Mouse (Mus musculus): ENCODE measurements at regions not wholly inside any gene's neighbourhood (a gene's known extent, or its start where the extent isn't known, plus 50 kb on each side); places are given as distances from the start of the nearest gene placed in this dataset.
A peak's percentile ranks its signal among the peaks of the same experiment; 100 is the strongest.

GRCm38 (mm10) chr3:115655020-115655419 lies 59.9 kb downstream of the S1pr1 start:
- no peaks in the 10 kb centered on the region for H3K27me3 ChIP-seq (replicated peaks)
- no peaks in the 10 kb centered on the region for H3K9me3 ChIP-seq (replicated peaks)
- no peak overlapping the region for H3K27ac ChIP-seq (replicated peaks)
- no peaks in the 10 kb centered on the region for H3K4me1 ChIP-seq
- no peaks in the 10 kb centered on the region for H3K36me3 ChIP-seq
- no peak overlapping the region for H3K4me3 ChIP-seq (replicated peaks)
- no peak overlapping the region for H3K9ac ChIP-seq (replicated peaks)
- no peak overlapping the region for H3K4me2 ChIP-seq
- no peak for ATAC-seq (ENCODE audit: low FRiP score)

GRCm38 (mm10) chr3:115652236-115652635 lies 62.6 kb downstream of the S1pr1 start:
- WGBS: 86% methylated on average over 5 of the region's 5 CpGs
- no peaks in the 10 kb centered on the region for H3K27me3 ChIP-seq (replicated peaks)
- H3K4me1 ChIP-seq: no peaks in the 10 kb centered on the region
- no peak overlapping the region for H3K4me2 ChIP-seq
- no peak overlapping the region for H3K4me3 ChIP-seq (replicated peaks)
- no peak for ATAC-seq (ENCODE audit: low FRiP score)
- no peak overlapping the region for H3K27ac ChIP-seq (replicated peaks)
- no peaks in the 10 kb centered on the region for H3K9me3 ChIP-seq (replicated peaks)
- no peak overlapping the region for H3K9ac ChIP-seq (replicated peaks)
- H3K36me3 ChIP-seq: no peaks in the 10 kb centered on the region

- Histone ChIP-seq H3K27me3 (replicated peaks) (no peaks in the 10 kb centered on the region), H3K27ac (replicated peaks) (no peak overlapping the region), H3K4me3 (replicated peaks) (no peak overlapping the region), H3K4me2 (no peak overlapping the region), H3K36me3 (no peaks in the 10 kb centered on the region), H3K4me1 (0 out of 2 replicates have a peak, but pooled peaks cover 2% of the 10 kb centered on the region), H3K9ac (replicated peaks) (no peak overlapping the region), H3K9me3 (replicated peaks) (no peaks in the 10 kb centered on the region)
- no peak for ATAC-seq (ENCODE audit: low FRiP score)
- 73% methylated on average over 3 of the region's 3 CpGs for WGBS
Observed at GRCm38 (mm10) chr3:115649338-115650117, 65.3 kb downstream of the S1pr1 start.

- Histone ChIP-seq H3K27ac (replicated peaks) (no peak overlapping the region), H3K4me3 (replicated peaks) (no peak overlapping the region), H3K27me3 (replicated peaks) (no peaks in the 10 kb centered on the region), H3K36me3 (no peaks in the 10 kb centered on the region), H3K4me1 (peaks cover 5% of the 10 kb centered on the region), H3K9ac (replicated peaks) (no peak overlapping the region), H3K4me2 (no peak overlapping the region), H3K9me3 (replicated peaks) (no peaks in the 10 kb centered on the region)
- WGBS: 60% methylated on average over 7 of the region's 7 CpGs
- no peak for ATAC-seq (ENCODE audit: low FRiP score)
Observed at GRCm38 (mm10) chr3:115646993-115647392, 67.9 kb downstream of the S1pr1 start.

GRCm38 (mm10) chr3:115644307-115644706 lies 70.6 kb downstream of the S1pr1 start:
- H3K36me3 ChIP-seq: no peaks in the 10 kb centered on the region
- no peak overlapping the region for H3K9ac ChIP-seq (replicated peaks)
- H3K4me1 ChIP-seq: peaks cover 11% of the 10 kb centered on the region
- H3K9me3 ChIP-seq (replicated peaks): no peaks in the 10 kb centered on the region
- H3K4me2 ChIP-seq: no peak overlapping the region
- H3K27me3 ChIP-seq (replicated peaks): no peaks in the 10 kb centered on the region
- H3K4me3 ChIP-seq (replicated peaks): no peak overlapping the region
- ATAC-seq (ENCODE audit: low FRiP score): no peak
- no peak overlapping the region for H3K27ac ChIP-seq (replicated peaks)
- 91% methylated on average over 5 of the region's 5 CpGs for WGBS

GRCm38 (mm10) chr3:115642846-115643260 lies 72.0 kb downstream of the S1pr1 start:
- no peaks in the 10 kb centered on the region for H3K36me3 ChIP-seq
- no peaks in the 10 kb centered on the region for H3K9me3 ChIP-seq (replicated peaks)
- no peak overlapping the region; the same call in 1 of the 2 replicates for H3K9ac ChIP-seq (replicated peaks)
- no peaks in the 10 kb centered on the region for H3K27me3 ChIP-seq (replicated peaks)
- H3K4me2 ChIP-seq: peak overlapping the region; percentile 66
- peak overlapping the region; percentile 46 for H3K4me3 ChIP-seq (replicated peaks)
- H3K27ac ChIP-seq (replicated peaks): no peak overlapping the region
- peaks cover 11% of the 10 kb centered on the region for H3K4me1 ChIP-seq
- ATAC-seq (ENCODE audit: low FRiP score): no peak; the same call in 1 of the 2 replicates
- 7% methylated on average over 11 of the region's 11 CpGs for whole genome bisulfite sequencing

GRCm38 (mm10) chr3:115642001-115642845 lies 72.6 kb downstream of the S1pr1 start:
- peak; percentile 86 for ATAC-seq (ENCODE audit: low FRiP score)
- Histone ChIP-seq H3K4me1 (peaks cover 11% of the 10 kb centered on the region), H3K4me2 (peak overlapping the region; percentile 66), H3K36me3 (no peaks in the 10 kb centered on the region), H3K9me3 (replicated peaks) (no peaks in the 10 kb centered on the region), H3K9ac (replicated peaks) (peak overlapping the region; percentile 43), H3K27me3 (replicated peaks) (no peaks in the 10 kb centered on the region), H3K27ac (replicated peaks) (peak overlapping the region; percentile 75), H3K4me3 (replicated peaks) (peak overlapping the region; percentile 46)
- WGBS: 5% methylated on average over 26 of the region's 26 CpGs

- H3K9ac ChIP-seq (replicated peaks): no peak overlapping the region
- no peak overlapping the region; the same call in 1 of the 2 replicates for H3K27ac ChIP-seq (replicated peaks)
- 50% methylated on average over 6 of the region's 6 CpGs for WGBS
- ATAC-seq (ENCODE audit: low FRiP score): no peak
- no peak overlapping the region for H3K4me3 ChIP-seq (replicated peaks)
- no peaks in the 10 kb centered on the region for H3K36me3 ChIP-seq
- H3K27me3 ChIP-seq (replicated peaks): no peaks in the 10 kb centered on the region
- H3K4me1 ChIP-seq: peaks cover 9% of the 10 kb centered on the region
- H3K9me3 ChIP-seq (replicated peaks): no peaks in the 10 kb centered on the region
- H3K4me2 ChIP-seq: 0 out of 2 replicates have a peak overlapping the region, but pooled peaks have one; percentile 7
Observed at GRCm38 (mm10) chr3:115641411-115641810, 73.5 kb downstream of the S1pr1 start.

GRCm38 (mm10) chr3:115635487-115635886 lies 79.4 kb downstream of the S1pr1 start:
- no peak overlapping the region for H3K4me2 ChIP-seq
- H3K9me3 ChIP-seq (replicated peaks): no peaks in the 10 kb centered on the region
- WGBS: 89% methylated on average over 4 of the region's 4 CpGs
- H3K27ac ChIP-seq (replicated peaks): no peak overlapping the region
- H3K4me3 ChIP-seq (replicated peaks): no peak overlapping the region
- H3K4me1 ChIP-seq: peaks cover 9% of the 10 kb centered on the region; the same call in 1 of the 2 replicates
- no peaks in the 10 kb centered on the region for H3K36me3 ChIP-seq
- no peak for ATAC-seq (ENCODE audit: low FRiP score)
- H3K27me3 ChIP-seq (replicated peaks): no peaks in the 10 kb centered on the region
- H3K9ac ChIP-seq (replicated peaks): no peak overlapping the region

GRCm38 (mm10) chr3:115635081-115635480 lies 79.8 kb downstream of the S1pr1 start:
- no peak overlapping the region for H3K27ac ChIP-seq (replicated peaks)
- WGBS: 93% methylated on average over 5 of the region's 5 CpGs
- H3K9ac ChIP-seq (replicated peaks): no peak overlapping the region
- H3K4me3 ChIP-seq (replicated peaks): no peak overlapping the region
- H3K4me2 ChIP-seq: no peak overlapping the region
- ATAC-seq (ENCODE audit: low FRiP score): no peak
- no peaks in the 10 kb centered on the region for H3K27me3 ChIP-seq (replicated peaks)
- no peaks in the 10 kb centered on the region for H3K36me3 ChIP-seq
- peaks cover 9% of the 10 kb centered on the region; the same call in 1 of the 2 replicates for H3K4me1 ChIP-seq
- H3K9me3 ChIP-seq (replicated peaks): no peaks in the 10 kb centered on the region

- Histone ChIP-seq H3K4me3 (replicated peaks) (no peak overlapping the region), H3K27ac (replicated peaks) (peak overlapping the region; percentile 58), H3K27me3 (replicated peaks) (no peaks in the 10 kb centered on the region), H3K36me3 (no peaks in the 10 kb centered on the region), H3K4me2 (no peak overlapping the region), H3K9ac (replicated peaks) (no peak overlapping the region), H3K9me3 (replicated peaks) (no peaks in the 10 kb centered on the region), H3K4me1 (peaks cover 9% of the 10 kb centered on the region; the same call in 1 of the 2 replicates)
- WGBS: 36% methylated on average over 4 of the region's 4 CpGs
- ATAC-seq (ENCODE audit: low FRiP score): 0 out of 2 replicates have a peak, but pooled peaks have one; percentile 45
Observed at GRCm38 (mm10) chr3:115632417-115632743, 82.5 kb downstream of the S1pr1 start.
